Mouse (Mus musculus) mesoderm, embryonic 11.5 days (tissue): ENCODE measurements at regions not wholly inside any gene's neighbourhood (a gene's known extent, or its start where the extent isn't known, plus 50 kb on each side); places are given as distances from the start of the nearest gene placed in this dataset.
"Not testable (repeated sequence)": the region's sequence is repeated elsewhere in the genome, so short reads cannot be mapped to it uniquely, and the experiment has no call there.

Experiments used
- DNase-seq: peaks from one replicate; pipeline ENCODE4 v3.0.0-alpha.2; 2012; ENCODE audit warnings: low read depth, low spot score

GRCm38 (mm10) chr17:82674593-82674992, 540.5 kb upstream of the Pkdcc start:
- DNase-seq: no peak

- DNase-seq: not testable (repeated sequence)
Measured at GRCm38 (mm10) chr17:82666557-82666956, 548.5 kb upstream of the Pkdcc start.

GRCm38 (mm10) chr17:82664352-82664751, 550.7 kb upstream of the Pkdcc start:
- no peak for DNase-seq

- DNase-seq: no peak
Measured at GRCm38 (mm10) chr17:82636459-82637189, 578.5 kb upstream of the Pkdcc start.

DNA sequence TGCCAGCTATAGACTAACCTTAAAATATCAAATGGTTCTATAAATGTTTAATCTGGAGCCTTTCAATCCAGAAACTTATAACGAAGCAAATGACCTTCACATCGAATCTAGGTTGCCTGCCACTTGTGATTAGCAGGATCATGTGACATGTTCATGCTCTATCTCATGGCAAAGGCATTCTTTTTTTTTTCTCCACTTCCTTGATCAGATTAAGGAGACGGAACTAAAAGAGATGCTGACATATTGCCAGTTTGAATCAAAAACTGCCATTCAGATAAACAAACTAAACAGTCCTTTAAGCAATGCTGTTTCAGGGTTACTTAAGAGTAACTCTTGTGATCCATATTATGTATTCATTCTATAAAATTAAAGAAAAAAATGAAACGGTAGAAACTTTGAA, 579.2 kb upstream of the Pkdcc start:
- DNase-seq: no peak

DNA sequence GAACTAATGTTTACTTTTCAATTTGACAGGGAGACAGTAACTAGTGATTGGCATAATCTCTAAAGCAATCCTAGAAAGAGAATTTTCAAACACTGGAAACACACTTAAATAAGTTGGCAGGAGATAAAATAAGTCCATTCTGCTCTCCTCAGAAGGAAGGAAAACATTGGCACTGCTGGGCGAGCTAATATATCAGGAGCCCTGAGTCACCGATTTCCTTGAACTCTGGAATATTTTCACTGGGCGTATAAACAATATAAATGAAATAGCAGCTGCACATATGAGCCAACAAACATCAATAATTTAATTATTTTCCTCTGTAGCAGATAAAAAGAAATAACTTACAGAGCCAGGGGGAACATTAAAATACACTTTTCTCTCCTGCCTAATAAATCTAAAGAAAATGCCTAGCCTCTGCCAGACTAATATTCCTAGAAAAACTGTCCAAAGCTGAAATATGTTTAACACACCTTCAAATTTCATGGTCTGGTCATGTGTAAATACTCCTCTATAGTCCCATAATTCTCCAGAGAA, 608.4 kb upstream of the Pkdcc start:
- peak; percentile 2 for DNase-seq

DNA sequence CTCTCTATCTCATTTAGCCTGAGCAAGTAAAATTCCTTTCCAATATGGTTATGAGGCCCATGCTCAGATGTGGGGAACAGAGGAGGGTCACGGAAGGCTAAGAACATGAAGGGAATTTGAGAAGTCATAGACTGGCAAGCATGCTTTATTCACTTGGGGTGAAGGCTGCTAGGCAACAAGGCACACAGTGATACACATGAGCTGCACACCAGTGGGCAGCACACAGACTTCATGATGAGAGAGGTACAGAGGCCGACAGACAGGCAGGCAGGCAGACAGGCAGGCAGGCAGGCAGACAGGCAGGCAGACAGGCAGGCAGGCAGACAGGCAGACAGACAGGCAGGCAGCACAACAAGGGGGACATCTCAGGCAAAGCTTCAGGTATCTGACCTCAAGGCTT, 631.3 kb upstream of the Pkdcc start:
- no peak for DNase-seq

- DNase-seq: no peak
Measured at GRCm38 (mm10) chr17:82533521-82533920, 681.6 kb upstream of the Pkdcc start.

DNA sequence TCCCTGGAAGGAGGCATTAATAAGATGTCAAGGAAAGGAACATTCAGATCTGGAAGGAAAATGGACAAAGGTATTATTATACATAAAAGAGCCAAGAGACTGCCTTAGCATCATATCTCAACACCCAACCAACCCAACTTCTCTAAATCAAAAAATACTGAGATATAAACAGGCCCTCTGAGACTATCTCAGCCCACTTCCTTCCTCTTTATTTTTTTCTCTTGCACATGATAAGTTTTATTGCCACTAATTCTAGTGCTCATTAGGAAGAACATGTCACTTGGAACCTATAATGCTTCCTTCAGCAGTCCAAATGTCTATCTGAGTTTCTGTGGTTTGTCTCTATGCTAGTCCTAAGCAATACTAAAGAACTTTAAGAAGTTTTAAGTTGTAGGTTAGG, 697.0 kb upstream of the Pkdcc start:
- no peak for DNase-seq

DNA sequence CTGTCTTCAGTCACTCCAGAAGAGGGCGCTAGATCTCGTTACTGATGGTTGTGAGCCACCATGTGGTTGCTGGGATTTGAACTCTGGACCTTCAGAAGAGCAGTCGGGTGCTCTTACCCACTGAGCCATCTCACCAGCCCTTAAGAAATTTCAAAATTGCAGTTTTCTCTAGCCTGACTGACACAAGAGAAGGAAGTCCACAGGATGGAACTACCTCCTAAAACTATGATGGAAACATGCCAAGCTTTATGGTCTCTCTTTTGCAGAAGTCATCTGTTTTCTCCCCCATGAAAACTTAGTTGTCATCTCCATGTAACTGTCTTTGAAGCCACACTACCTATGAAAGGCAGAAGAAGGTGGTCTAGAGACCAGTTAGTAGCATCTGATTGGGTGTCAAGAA, 698.2 kb upstream of the Pkdcc start:
- no peak for DNase-seq

- no peak for DNase-seq
Measured at GRCm38 (mm10) chr17:82513816-82514215, 701.3 kb upstream of the Pkdcc start.

DNA sequence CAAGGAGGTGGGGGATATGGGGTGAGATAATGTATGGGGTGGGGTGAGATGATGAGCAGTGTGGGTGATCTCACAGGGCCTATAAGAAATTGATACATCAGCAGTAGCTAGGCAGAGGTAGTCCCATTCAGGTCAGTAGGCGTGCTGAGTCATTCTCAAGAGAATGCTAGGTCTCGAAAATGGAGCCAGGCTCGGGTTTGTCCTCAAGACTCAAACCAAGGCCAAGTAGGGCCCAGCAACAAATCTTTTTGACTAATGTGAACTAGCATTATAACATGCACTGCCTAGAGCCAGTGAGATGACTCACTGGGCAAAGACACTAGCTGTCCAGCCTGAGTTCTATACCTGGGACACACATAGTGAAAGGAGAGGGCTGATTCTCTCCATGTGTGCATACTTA, 710.8 kb upstream of the Pkdcc start:
- no peak for DNase-seq

DNA sequence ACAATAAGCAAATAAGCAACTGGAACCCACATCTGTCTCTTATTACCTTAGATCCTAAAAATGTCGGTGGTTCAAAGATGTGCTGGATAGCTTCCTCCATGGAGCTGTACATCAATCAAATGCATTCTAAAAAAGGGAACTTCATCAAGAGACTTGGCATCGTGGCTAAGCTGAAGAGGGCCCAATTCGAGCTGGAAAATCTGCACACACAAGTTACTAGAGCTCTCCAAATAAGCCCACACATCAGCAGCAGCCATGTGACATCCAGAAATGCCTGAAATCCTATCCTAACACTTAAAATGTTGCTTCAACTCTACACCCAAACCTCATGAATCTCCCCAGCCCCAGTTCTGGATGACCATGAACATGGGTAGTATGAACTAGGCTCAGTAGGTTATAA, 729.5 kb upstream of the Pkdcc start:
- DNase-seq: peak; percentile 5

GRCm38 (mm10) chr17:82484609-82485008, 730.5 kb upstream of the Pkdcc start:
- no peak for DNase-seq

GRCm38 (mm10) chr17:82457972-82458371, 719.8 kb upstream of the Slc8a1 start:
- no peak for DNase-seq

GRCm38 (mm10) chr17:82453847-82454246, 715.7 kb upstream of the Slc8a1 start:
- DNase-seq: peak; percentile 43

DNA sequence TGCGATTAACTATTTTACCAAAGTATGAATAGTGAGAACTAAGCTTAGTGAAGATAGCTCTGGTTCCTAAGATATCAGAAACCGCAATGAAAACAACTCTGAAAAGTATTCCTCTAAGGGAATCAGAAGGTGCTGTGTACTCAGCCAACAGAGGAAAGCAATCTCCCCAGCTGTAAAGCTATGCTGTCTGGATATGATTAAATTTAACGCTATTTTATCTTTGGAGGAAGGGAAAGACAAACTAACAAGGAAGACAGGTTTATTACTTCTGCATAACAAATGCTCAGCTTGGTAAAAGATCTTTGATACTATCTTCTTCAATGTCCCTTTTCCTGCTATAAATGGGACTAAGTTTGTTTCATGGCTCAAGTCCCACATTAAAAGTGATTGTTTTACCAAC, 700.9 kb upstream of the Slc8a1 start:
- no peak for DNase-seq

DNA sequence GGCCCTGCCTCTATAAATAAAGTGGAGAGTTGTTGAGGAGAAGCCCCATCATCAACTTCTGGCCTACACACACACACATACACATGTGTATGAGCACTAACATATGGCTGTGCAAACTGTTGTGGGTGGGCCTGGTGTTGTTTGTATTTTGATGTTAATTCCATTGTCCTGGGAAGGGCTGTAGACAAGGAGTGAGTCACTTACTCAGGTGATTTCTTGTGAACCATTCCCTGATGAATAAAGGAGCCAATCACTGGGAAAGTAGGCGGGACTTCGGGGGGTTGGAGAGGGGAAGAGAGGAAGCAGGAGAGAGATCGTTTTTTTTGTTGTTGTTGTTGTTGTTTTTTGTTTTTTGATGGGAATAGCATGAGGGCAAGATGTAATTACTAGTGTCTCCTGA, 699.0 kb upstream of the Slc8a1 start:
- DNase-seq: no peak

GRCm38 (mm10) chr17:82432678-82433077, 694.5 kb upstream of the Slc8a1 start:
- DNase-seq: no peak

DNA sequence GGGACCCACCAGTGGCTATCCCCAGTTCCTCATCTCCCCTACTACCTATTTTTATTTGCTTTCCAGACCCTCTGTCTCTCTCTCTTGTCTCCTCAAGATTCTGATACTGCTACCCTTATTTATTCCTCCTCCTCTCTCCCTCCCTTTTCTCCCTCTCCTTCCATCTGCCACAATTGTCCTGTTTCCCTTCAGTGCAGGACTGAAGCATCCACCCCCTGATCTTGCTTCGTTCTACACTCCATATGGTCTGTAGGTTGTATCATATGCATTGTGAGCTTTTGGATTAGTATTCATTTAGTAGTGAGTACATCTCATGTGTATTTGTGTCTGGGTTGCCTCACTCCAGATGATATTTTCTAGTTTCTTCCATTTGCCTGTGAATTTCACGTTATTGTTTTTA, 670.1 kb upstream of the Slc8a1 start:
- DNase-seq: no peak

- DNase-seq: no peak
Measured at GRCm38 (mm10) chr17:82399328-82399727, 661.2 kb upstream of the Slc8a1 start.

GRCm38 (mm10) chr17:82379371-82379770, 641.2 kb upstream of the Slc8a1 start:
- DNase-seq: not testable (repeated sequence)

GRCm38 (mm10) chr17:82378248-82378820, 640.2 kb upstream of the Slc8a1 start:
- DNase-seq: no peak
